Mouse (Mus musculus) stomach, embryonic 16.5 days (tissue): ENCODE data around the gene Mapre1. TPM values are rescaled to one million over a fixed set of nuclear protein-coding genes. Genes with fewer than 3 reads are reported as not detected.
"Not testable (repeated sequence)": the region's sequence is repeated elsewhere in the genome, so short reads cannot be mapped to it uniquely, and the experiment has no call there.

ENCODE experiments used
- ATAC-seq: fragments of 200-750 bp; cut with Nextera tagmentation; 2 replicates; pipeline ENCODE4 v1.8.0; 2017; ENCODE audit warnings: moderate number of reproducible peaks, moderate TSS enrichment; ENCODE audit not compliant: insufficient read depth, low FRiP score
- H3K27ac ChIP-seq: fragments of 300-500 bp; sonication (generic); 2 replicates; pipeline ENCODE4 v1.5.1; 2014; ENCODE audit warnings: low read length
- H3K27me3 ChIP-seq: fragments of 300-500 bp; sonication (generic); 2 replicates; pipeline ENCODE4 v1.6.1; 2014; ENCODE audit warnings: low read length, control low read depth, mixed read lengths; ENCODE audit not compliant: control insufficient read depth, insufficient read depth
- H3K36me3 ChIP-seq: fragments of 300-500 bp; sonication (generic); 2 replicates; pipeline ENCODE4 v1.6.1; 2014; ENCODE audit warnings: low read length; ENCODE audit not compliant: control insufficient read depth, insufficient read depth
- H3K4me1 ChIP-seq: fragments of 300-500 bp; sonication (generic); 2 replicates; pipeline ENCODE4 v1.6.1; 2014; ENCODE audit warnings: low read length, control low read depth, mixed read lengths; ENCODE audit not compliant: control insufficient read depth, insufficient read depth
- H3K4me2 ChIP-seq: fragments of 300-500 bp; sonication (generic); 2 replicates; pipeline ENCODE4 v1.6.1; 2014; ENCODE audit warnings: low read depth, low read length, mixed read lengths
- H3K4me3 ChIP-seq: fragments of 300-500 bp; sonication (generic); replicated peaks from 2 replicates; pipeline ENCODE4 v1.5.1; 2014; ENCODE audit warnings: mild to moderate bottlenecking, low read length
- H3K9ac ChIP-seq: fragments of 300-500 bp; sonication (generic); 2 replicates; pipeline ENCODE4 v1.6.1; 2014; ENCODE audit warnings: low read length
- H3K9me3 ChIP-seq: fragments of 300-500 bp; sonication (generic); replicated peaks from 2 replicates; pipeline ENCODE4 v1.6.1; 2016; ENCODE audit warnings: low read length, control low read depth; ENCODE audit not compliant: control insufficient read depth
- WGBS: fragments of 180-500 bp; shearing (Covaris S2); extraction: QIAGEN DNeasy Blood & Tissue Kit; methylation state at CpG from one replicate; pipeline ENCODE4 v1.1.7; 2014; 5-methylcytosine and 5-hydroxymethylcytosine counted together
- polyA plus RNA-seq: library from polyadenylated mRNA; unstranded; fragments of >200 nt; fragmentation: Nextera tagmentation; extraction: Ambion mirVana; gene quantifications from 2 replicates; pipeline ENCODE4 v1.2.1, GENCODE M21; 2015

Gene Mapre1
- polyA plus RNA-seq, 1 experiment from 2014 or later, result 252 TPM

GRCm38 (mm10) chr2:153795090-153795489 lies 54.0 kb downstream of the Mapre1 start:
- H3K4me1 ChIP-seq, result no peaks in the 10 kb centered on the region
- no peak for ATAC-seq
- 49% methylated on average over 5 of the region's 5 CpGs for WGBS
- no peaks in the 10 kb centered on the region for H3K27me3 ChIP-seq
- no peaks in the 10 kb centered on the region for H3K36me3 ChIP-seq
- no peak overlapping the region for H3K27ac ChIP-seq
- H3K9me3 ChIP-seq, result no peaks in the 10 kb centered on the region
- no peak overlapping the region for H3K4me3 ChIP-seq
- no peak overlapping the region for H3K9ac ChIP-seq
- H3K4me2 ChIP-seq, result no peak overlapping the region

DNA sequence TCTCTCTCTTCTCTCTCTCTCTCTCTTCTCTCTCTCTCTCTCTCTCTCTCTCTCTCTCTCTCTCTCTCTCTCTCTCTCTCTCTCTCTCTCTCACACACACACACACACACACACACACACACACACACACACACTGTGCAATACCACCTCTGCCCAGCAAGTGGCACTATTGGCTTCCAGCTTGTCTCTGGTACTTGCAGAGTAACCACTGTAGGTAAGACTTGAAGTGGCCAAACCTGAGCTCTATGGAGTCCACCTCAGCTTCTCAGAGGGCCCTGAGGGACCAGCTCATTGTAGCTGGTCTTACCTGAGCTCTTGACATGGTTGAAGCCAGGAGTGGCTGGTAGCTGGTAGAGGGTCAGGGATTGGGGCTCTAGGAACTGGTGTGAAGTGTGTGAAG lies 66.4 kb downstream of the Mapre1 start:
- H3K9me3 ChIP-seq, H3K9ac ChIP-seq, H3K4me1 ChIP-seq, H3K27me3 ChIP-seq, H3K36me3 ChIP-seq, H3K4me3 ChIP-seq, H3K27ac ChIP-seq, H3K4me2 ChIP-seq, ATAC-seq: not testable (repeated sequence)

- ATAC-seq, result no peak
- whole genome bisulfite sequencing, result 83% methylated on average over 8 of the region's 8 CpGs
- no peaks in the 10 kb centered on the region for H3K9me3 ChIP-seq
- H3K4me2 ChIP-seq, result no peak overlapping the region
- H3K9ac ChIP-seq, result no peak overlapping the region
- no peak overlapping the region for H3K27ac ChIP-seq
- H3K4me3 ChIP-seq, result no peak overlapping the region
- no peaks in the 10 kb centered on the region for H3K4me1 ChIP-seq
- no peaks in the 10 kb centered on the region for H3K27me3 ChIP-seq
- H3K36me3 ChIP-seq, result no peaks in the 10 kb centered on the region
These were observed 67.1 kb downstream of the Mapre1 start for GRCm38 (mm10) chr2:153808146-153808545.

GRCm38 (mm10) chr2:153808841-153809240 lies 67.8 kb downstream of the Mapre1 start:
- Histone ChIP-seq H3K27me3 (no peaks in the 10 kb centered on the region), H3K27ac (no peak overlapping the region), H3K36me3 (no peaks in the 10 kb centered on the region), H3K4me3 (no peak overlapping the region), H3K9ac (no peak overlapping the region), H3K4me2 (no peak overlapping the region), H3K9me3 (no peaks in the 10 kb centered on the region), H3K4me1 (no peaks in the 10 kb centered on the region)
- 73% methylated on average over 6 of the region's 6 CpGs for WGBS
- ATAC-seq, result no peak

DNA sequence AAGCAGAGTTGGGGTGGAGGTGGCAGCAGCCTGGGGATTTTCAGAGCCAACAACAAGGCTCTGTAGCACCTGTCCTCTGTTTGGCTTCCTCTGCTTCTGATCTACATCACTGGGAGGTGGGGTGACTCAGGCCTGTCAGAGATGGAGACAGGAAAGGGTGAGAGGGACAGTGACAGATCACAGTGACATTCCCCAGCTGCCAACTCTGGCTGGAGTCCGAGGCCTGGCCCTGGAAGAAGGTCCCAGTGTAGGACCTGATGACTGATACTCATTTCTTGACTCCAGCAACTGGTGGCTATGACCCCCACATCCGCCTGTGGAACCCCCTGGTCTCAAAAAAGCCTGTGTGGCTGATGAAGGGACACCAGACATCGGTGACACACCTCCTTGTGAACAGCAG lies 68.8 kb downstream of the Mapre1 start:
- ATAC-seq, result no peak
- no peaks in the 10 kb centered on the region for H3K9me3 ChIP-seq
- no peak overlapping the region for H3K9ac ChIP-seq
- no peaks in the 10 kb centered on the region for H3K36me3 ChIP-seq
- H3K4me2 ChIP-seq, result no peak overlapping the region
- no peak overlapping the region for H3K4me3 ChIP-seq
- H3K27me3 ChIP-seq, result no peaks in the 10 kb centered on the region
- no peak overlapping the region for H3K27ac ChIP-seq
- no peaks in the 10 kb centered on the region for H3K4me1 ChIP-seq
- 51% methylated on average over 3 of the region's 3 CpGs for WGBS

DNA sequence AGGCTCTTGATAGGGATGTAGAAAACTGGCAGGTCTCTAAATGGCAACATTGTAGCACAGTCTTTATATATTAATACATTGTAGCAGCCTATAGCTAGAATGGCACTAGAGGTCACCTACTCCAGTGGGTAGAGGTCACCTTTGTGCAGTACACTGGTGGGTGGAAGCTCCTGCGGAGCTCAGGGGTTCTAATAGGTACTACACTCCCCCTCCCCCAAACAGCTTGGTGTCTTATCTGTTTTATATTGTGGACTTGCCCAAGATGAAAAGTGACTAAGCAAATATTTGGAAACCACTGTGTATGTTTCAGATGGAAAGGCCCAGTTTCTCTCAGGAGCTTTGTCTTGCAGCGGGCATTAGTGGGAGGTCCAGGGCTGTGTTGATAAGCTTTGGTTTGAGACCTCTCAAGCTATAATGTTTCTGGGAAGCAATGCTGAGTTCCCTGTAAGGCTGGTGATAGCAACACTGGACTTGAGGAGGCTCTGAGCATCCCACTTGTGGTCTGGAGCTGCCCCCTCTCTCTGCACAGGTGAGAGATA lies 81.0 kb downstream of the Mapre1 start:
- Histone ChIP-seq H3K4me3 (no peak overlapping the region), H3K9me3 (no peaks in the 10 kb centered on the region), H3K36me3 (no peaks in the 10 kb centered on the region), H3K4me2 (no peak overlapping the region), H3K27ac (no peak overlapping the region), H3K4me1 (peaks cover 6% of the 10 kb centered on the region), H3K27me3 (no peaks in the 10 kb centered on the region), H3K9ac (no peak overlapping the region)
- WGBS, result 59% methylated on average over 2 of the region's 2 CpGs
- ATAC-seq, result peak; percentile 68; the same call in 1 of the 2 replicates

Other genes starting within 250 kb of the Mapre1 start
- not detected in 2 replicates for gene 4930404H24Rik, start 248.5 kb upstream of the Mapre1 start, polyA plus RNA-seq
- gene Nol4l, start 211.3 kb upstream of the Mapre1 start, polyA plus RNA-seq, result 11.3 and 11.5 TPM in 2 replicates
- 72.0 and 75.0 TPM in 2 replicates for gene Commd7, start 108.5 kb upstream of the Mapre1 start, polyA plus RNA-seq
- gene Dnmt3b, start 91.8 kb upstream of the Mapre1 start, polyA plus RNA-seq, result 6.5 and 7.0 TPM in 2 replicates
- gene Dnmt3c, start 44.6 kb upstream of the Mapre1 start, polyA plus RNA-seq, result 0.06 TPM in 1 of 2 replicates, not detected in the other
- gene Efcab8, start 38.7 kb downstream of the Mapre1 start, polyA plus RNA-seq, result 0.23 and 0.29 TPM in 2 replicates
- gene Sun5, start 129.8 kb downstream of the Mapre1 start, polyA plus RNA-seq, result not detected in 2 replicates
- gene Bpifb2, start 133.8 kb downstream of the Mapre1 start, polyA plus RNA-seq, result not detected in 2 replicates
- gene Bpifb6, start 159.1 kb downstream of the Mapre1 start, polyA plus RNA-seq, result not detected in 2 replicates
- gene Bpifb3, start 177.0 kb downstream of the Mapre1 start, polyA plus RNA-seq, result not detected in 2 replicates
- not detected in 2 replicates for gene Bpifb4, start 196.9 kb downstream of the Mapre1 start, polyA plus RNA-seq
- gene Bpifa6, start 233.7 kb downstream of the Mapre1 start, polyA plus RNA-seq, result not detected in 2 replicates